Mouse (Mus musculus) stomach, postnatal 0 days (tissue): ENCODE measurements around the gene Pnkd.

Source experiments
- CTCF ChIP-seq: IDR thresholded peaks from 2 replicates; pipeline ENCODE4 v1.5.1; 2016; ENCODE audit warnings: antibody characterized with exemption, low read depth, mild to moderate bottlenecking, moderate library complexity
- EP300 ChIP-seq: optimal IDR thresholded peaks from 2 replicates; pipeline ENCODE3; 2016; ENCODE audit warnings: antibody characterized with exemption

DNA sequence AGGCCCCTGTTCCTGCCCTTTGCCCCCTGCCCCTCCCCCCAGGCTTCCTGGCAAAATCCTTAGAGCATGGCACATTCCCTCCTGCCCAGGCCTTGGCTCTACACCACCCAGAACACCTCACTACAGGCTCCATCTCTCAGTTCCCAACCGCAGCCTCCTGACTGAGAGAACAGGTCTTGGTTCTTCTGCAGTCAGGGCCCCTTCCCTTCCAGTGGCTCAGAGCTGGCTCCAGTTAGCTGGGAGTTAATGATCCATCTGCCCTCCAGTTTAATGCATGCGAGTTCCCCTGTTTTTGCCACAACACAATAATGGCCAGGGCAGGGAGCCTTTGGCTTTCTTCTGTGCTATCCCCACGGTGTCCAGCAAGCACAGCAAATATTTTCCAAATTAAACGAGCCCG is 58.4 kb downstream of the Pnkd start:
- TF ChIP-seq EP300 (no peak), CTCF (no peak)
